Mouse (Mus musculus) small intestine, adult 2 months (tissue): ENCODE results near the gene Ferd3l. TPM values are rescaled to one million over a fixed set of nuclear protein-coding genes. Genes with fewer than 3 reads are reported as not detected.

Experiments used
- H3K27ac ChIP-seq: fragments of 200-500 bp; 2 replicates; pipeline ENCODE4 v1.5.1; 2012; ENCODE audit warnings: low read depth, low read length, control low read depth, inconsistent platforms; ENCODE audit not compliant: insufficient read depth
- H3K27me3 ChIP-seq: fragments of 200-500 bp; 2 replicates; pipeline ENCODE4 v1.6.1; 2012; ENCODE audit warnings: mild to moderate bottlenecking, moderate library complexity, low read length, inconsistent platforms; ENCODE audit not compliant: control insufficient read depth, insufficient read depth
- H3K36me3 ChIP-seq: fragments of 200-500 bp; 2 replicates; pipeline ENCODE4 v1.6.1; 2012; ENCODE audit warnings: mild to moderate bottlenecking, low read length, control low read depth, inconsistent platforms; ENCODE audit not compliant: control insufficient read depth, insufficient read depth
- H3K4me1 ChIP-seq: fragments of 200-500 bp; 2 replicates; pipeline ENCODE4 v1.6.1; 2012; ENCODE audit warnings: low read length, inconsistent platforms, mixed read lengths; ENCODE audit not compliant: control insufficient read depth, insufficient read depth, insufficient read length
- H3K4me3 ChIP-seq: fragments of 200-500 bp; 2 replicates; pipeline ENCODE4 v1.5.1; 2012; ENCODE audit warnings: low read depth, mild to moderate bottlenecking, control low read depth, inconsistent platforms, low read length, moderate library complexity
- CTCF ChIP-seq: fragments of 200-500 bp; IDR thresholded peaks from 2 replicates; pipeline ENCODE4 v1.5.1; 2012; ENCODE audit warnings: low read depth, mild to moderate bottlenecking, control low read depth, inconsistent platforms, low read length, moderate library complexity, mixed read lengths; ENCODE audit not compliant: insufficient replicate concordance, insufficient read length; ENCODE audit errors: extremely low read depth
- POLR2A ChIP-seq: fragments of 200-500 bp; IDR thresholded peaks from 2 replicates; pipeline ENCODE4 v1.6.1; 2012; ENCODE audit warnings: low read depth, mild to moderate bottlenecking, control low read depth, inconsistent platforms, low read length, moderate library complexity
- WGBS: fragments of 180-500 bp; shearing (Covaris S2); methylation state at CpG from one replicate; pipeline ENCODE4 v1.1.7; 2018; 5-methylcytosine and 5-hydroxymethylcytosine counted together
- polyA plus RNA-seq: library from polyadenylated mRNA; depleted of rRNA; stranded (reverse); fragments of >200 nt; gene quantifications from 2 replicates; pipeline ENCODE4 v1.2.3, GENCODE M21; 2012

The Ferd3l gene
- polyA plus RNA-seq, 1 experiment = not detected

DNA sequence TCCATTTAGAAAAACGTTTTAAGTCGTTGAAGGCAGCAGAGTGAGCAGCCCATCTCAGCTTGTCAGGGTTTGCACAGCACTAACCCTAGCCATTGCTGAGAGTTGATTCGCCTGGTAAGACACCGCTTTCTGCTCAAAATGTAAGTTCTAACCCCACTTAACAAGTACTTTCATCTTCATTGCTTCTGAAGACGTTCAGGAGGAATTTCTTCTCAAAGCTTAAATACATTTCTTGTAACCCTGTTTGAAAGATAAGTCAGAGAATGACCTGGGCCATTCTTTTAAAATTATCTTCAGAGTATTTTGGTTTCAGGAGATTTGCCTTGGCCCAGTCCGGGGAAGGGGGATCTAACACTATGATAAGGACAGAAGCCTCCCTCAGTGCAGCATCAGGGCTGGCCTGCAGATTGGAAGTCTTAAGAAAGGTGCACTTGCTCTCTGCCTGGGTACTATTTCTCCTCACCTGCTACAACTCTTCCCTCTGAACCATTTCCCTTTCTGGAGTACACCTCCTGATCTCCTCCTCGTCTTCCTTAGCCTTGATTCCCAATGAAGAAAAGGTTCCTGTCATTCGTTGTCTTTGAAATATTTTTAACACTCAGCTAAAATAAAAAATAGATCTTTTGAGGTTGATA lies 26.8 kb downstream of the Ferd3l start:
- Histone ChIP-seq H3K4me1 (peaks cover 3% of the 10 kb centered on the region; the same call in 1 of the 2 replicates), H3K27ac (no peak overlapping the region), H3K36me3 (no peaks in the 10 kb centered on the region), H3K4me3 (no peak overlapping the region), H3K27me3 (peaks cover 30% of the 10 kb centered on the region)
- TF ChIP-seq CTCF (no peak), POLR2A (no peak)
- 15% methylated on average over 8 of the region's 8 CpGs for WGBS

DNA sequence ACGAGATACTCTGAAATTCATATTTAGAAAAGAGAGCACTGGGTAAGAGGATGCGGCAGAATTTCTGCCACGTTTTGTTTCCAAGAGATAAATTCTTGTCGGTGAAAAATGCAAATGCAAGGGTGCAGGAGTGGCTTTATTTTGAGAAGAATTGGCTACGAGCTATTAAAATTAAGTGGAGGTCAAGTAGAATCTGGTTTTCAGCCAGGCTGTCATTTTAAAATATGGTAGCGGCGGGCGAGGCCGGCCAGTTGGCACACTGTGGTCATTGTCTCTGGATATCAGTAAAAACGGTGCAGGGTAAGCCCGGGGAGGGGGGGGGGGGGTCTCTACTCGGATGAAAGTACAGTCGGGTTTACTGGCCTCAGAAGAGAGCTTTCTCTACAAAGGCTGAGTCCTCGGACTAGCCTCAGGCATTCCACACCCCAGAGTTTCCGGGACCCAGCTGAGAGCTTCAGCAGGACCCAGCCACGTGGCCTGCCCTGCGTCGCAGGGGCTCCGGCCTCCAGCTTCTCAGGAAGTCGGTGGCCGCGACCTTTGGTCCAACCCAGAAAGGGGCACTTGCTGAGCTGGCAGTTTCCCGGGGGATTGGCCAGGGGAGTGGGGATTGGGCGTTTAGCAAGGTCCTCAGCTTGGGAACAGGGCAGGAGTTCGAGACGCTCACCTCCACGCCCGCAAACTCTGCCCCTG lies 27.5 kb downstream of the Ferd3l start:
- 7% methylated on average over 28 of the region's 28 CpGs for WGBS
- H3K36me3 ChIP-seq = no peaks in the 10 kb centered on the region
- no peak overlapping the region for H3K27ac ChIP-seq
- H3K4me3 ChIP-seq = no peak overlapping the region
- no peak for TF ChIP-seq POLR2A
- TF ChIP-seq CTCF = no peak
- peaks cover 30% of the 10 kb centered on the region for H3K27me3 ChIP-seq
- peaks cover 3% of the 10 kb centered on the region; the same call in 1 of the 2 replicates for H3K4me1 ChIP-seq

DNA sequence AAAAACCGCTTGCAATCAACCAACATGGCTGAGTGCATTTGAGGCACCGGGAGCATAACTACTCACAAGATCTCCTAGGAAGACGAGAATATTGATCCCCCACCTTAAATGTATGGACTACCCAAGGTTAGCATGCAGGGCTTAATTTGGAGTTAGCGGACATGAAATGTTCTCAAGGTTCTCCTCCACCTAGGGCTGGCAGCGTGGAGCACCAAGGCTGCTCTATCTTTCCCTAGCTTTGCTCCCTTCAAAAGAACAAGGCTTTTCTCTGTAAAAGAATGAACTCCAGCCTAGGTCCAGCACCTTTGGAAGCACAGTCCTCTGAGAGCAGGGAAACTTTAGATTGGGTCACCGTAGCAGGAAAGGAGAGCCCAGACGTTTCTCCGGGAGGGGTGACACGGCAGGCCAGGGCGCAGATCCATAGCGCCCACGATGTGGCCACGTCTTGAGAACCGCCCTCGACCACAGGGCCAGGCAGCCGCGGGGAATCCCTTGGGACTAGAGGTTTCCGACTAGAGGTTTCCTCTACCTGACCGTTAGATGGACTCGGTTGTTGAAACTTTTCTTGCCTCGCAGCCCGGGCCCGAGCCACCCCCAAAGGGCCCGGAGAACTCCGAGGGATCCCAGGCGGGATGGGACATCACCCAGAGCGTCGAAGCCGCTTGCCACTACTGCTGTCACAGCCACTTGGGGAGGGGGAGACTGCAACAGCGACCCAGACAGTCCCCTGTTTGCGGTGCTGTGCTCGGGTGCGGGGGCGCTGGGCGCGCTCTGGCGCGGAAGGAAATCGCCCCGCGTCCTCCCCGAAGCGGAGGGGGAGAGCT lies 28.6 kb downstream of the Ferd3l start:
- Histone ChIP-seq H3K27ac (no peak overlapping the region), H3K4me1 (peaks cover 3% of the 10 kb centered on the region; the same call in 1 of the 2 replicates), H3K4me3 (peak overlapping the region; percentile 63), H3K36me3 (no peaks in the 10 kb centered on the region), H3K27me3 (peaks cover 30% of the 10 kb centered on the region)
- TF ChIP-seq POLR2A = no peak
- no peak for TF ChIP-seq CTCF
- WGBS = 3% methylated on average over 43 of the region's 43 CpGs

DNA sequence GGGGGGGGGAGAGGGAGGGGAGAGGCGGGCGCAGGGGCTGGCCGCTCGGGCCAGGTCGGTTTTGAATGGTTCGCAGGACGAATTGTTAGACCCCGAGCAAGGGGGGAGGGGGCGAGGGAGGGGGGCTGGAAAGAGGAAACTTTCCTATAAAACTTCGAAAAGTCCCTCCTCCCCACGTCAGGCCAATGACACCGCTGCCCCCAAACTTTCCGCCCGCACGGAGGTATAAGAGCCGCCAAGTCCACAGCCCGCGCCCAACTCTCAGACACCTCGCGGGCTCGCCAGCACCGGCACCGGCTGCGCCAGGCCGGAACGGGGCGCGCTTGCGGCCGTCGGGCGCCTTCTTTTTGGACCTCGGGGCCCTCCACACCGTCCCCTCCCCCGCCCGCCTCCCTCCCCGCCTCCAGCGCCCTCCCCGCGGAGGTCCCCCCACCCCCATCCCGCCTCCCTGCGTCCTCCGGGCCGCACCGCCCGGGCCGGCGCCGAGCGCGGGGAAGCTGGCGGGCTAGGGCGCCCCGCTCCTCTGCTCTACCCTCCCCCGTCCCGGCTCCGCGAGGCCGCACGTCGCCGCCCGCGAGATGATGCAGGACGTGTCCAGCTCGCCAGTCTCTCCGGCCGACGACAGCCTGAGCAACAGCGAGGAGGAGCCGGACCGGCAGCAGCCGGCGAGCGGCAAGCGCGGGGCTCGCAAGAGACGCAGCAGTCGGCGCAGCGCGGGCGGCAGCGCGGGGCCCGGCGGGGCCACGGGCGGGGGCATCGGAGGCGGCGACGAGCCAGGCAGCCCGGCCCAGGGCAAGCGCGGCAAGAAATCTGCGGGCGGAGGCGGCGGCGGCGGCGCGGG lies 29.4 kb downstream of the Ferd3l start, which contains the start of gene Twist1:
Gene Twist1 (plus strand): TSS at position 272 of the 841 bp plus-strand sequence.
- peaks cover 3% of the 10 kb centered on the region; the same call in 1 of the 2 replicates for H3K4me1 ChIP-seq
- peak within 1 kb of the TSS; percentile 63 for H3K4me3 ChIP-seq
- no peak within 1 kb of the TSS for H3K27ac ChIP-seq
- 2% methylated on average over 96 of the region's 105 CpGs for WGBS
- TF ChIP-seq CTCF (no peak), POLR2A (no peak)
- H3K36me3 ChIP-seq = no peaks in the 10 kb centered on the region
- peaks cover 36% of the 10 kb centered on the region for H3K27me3 ChIP-seq

DNA sequence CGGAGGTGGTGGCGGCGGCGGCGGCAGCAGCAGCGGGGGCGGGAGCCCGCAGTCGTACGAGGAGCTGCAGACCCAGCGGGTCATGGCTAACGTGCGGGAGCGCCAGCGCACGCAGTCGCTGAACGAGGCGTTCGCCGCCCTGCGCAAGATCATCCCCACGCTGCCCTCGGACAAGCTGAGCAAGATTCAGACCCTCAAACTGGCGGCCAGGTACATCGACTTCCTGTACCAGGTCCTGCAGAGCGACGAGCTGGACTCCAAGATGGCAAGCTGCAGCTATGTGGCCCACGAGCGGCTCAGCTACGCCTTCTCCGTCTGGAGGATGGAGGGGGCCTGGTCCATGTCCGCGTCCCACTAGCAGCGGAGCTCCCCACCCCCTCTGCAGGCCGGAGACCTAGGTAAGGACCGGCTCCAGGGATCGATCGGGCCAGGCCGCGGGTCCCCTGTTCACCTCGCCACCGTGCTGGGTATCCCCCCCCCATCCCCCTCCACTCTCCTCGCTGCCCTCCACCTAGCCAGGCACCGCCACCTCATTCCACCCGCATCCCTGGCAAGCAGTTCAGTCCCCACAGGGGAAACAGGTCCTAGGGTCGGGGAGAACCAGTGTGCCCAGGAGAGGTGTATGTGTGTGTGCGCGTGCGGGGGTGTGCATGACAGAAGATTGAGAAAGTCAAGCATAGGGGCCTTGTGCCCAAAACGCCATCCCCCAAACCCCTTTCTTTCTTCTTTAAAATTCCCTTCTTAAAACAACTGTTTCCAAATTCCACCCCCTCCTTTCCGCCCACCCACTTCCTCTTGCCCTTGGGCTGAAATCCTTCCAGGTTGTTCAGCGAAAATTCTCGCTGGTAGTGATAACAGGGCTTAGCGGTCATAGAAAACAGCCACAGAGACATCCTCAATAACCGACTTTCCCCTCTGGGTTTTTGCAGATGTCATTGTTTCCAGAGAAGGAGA lies 30.3 kb downstream of the Ferd3l start:
- H3K27ac ChIP-seq = no peak overlapping the region
- no peaks in the 10 kb centered on the region for H3K36me3 ChIP-seq
- TF ChIP-seq CTCF = no peak
- TF ChIP-seq POLR2A = no peak
- H3K27me3 ChIP-seq = peaks cover 38% of the 10 kb centered on the region
- 4% methylated on average over 56 of the region's 56 CpGs for WGBS
- peaks cover 3% of the 10 kb centered on the region; the same call in 1 of the 2 replicates for H3K4me1 ChIP-seq
- peak overlapping the region; percentile 63 for H3K4me3 ChIP-seq
